Mouse (Mus musculus) monocyte, adult 2 months (primary cell): ENCODE data around the gene Krt79.

Experiments used
- DNase-seq, 2 experiments: peaks; one replicate each; pipeline ENCODE4 v3.0.0; 2022; ENCODE audit warnings: low spot score in 2 of 2, low read depth in 1 of 2

Gene Krt79

GRCm38 (mm10) chr15:101938600-101939308 is 1.4 kb downstream of the Krt79 start:
- DNase-seq = no peak

GRCm38 (mm10) chr15:101933024-101933423 is 7.1 kb downstream of the Krt79 start:
- no peak for DNase-seq

GRCm38 (mm10) chr15:101929666-101930065 is 10.5 kb downstream of the Krt79 start:
- no peak for DNase-seq

- DNase-seq = no peak
These were observed 11.0 kb downstream of the Krt79 start for GRCm38 (mm10) chr15:101929087-101929486.

- no peak for DNase-seq
These were observed 12.6 kb downstream of the Krt79 start for GRCm38 (mm10) chr15:101927340-101928080.

- no peak for DNase-seq
These were observed 15.1 kb downstream of the Krt79 start for GRCm38 (mm10) chr15:101925041-101925440.

GRCm38 (mm10) chr15:101924635-101925034 is 15.5 kb downstream of the Krt79 start, which contains the start of gene Krt4:
Gene Krt4, minus strand, starts transcription at chr15:101924735.
- no peak for DNase-seq

- no peak for DNase-seq
These were observed 17.8 kb downstream of the Krt79 start for GRCm38 (mm10) chr15:101922296-101922695.

- no peak for DNase-seq
These were observed 24.1 kb downstream of the Krt79 start for GRCm38 (mm10) chr15:101916072-101916471.

- no peak for DNase-seq
These were observed 35.3 kb downstream of the Krt79 start for GRCm38 (mm10) chr15:101904849-101905248.

- DNase-seq = no peak
These were observed 37.7 kb downstream of the Krt79 start for GRCm38 (mm10) chr15:101902171-101903149.

- DNase-seq = no peak
These were observed 44.9 kb downstream of the Krt79 start for GRCm38 (mm10) chr15:101895216-101895615.

- no peak for DNase-seq
These were observed 47.3 kb downstream of the Krt79 start, which contains the start of gene Krt76 for GRCm38 (mm10) chr15:101892820-101893219. Gene Krt76, minus strand, starts transcription at chr15:101892920.

- DNase-seq = no peak
These were observed 60.3 kb downstream of the Krt79 start for GRCm38 (mm10) chr15:101879776-101880175.
